Mouse (Mus musculus) neutrophil, adult 59 days (primary cell): ENCODE measurements around the gene Tex16. TPM values are rescaled to one million over a fixed set of nuclear protein-coding genes. Genes with fewer than 3 reads are reported as not detected.

Experiments used
- total RNA-seq, 2 experiments: library from RNA; stranded (reverse); gene quantifications; 1 replicate in 1 of 2; 2 replicates in 1 of 2; pipeline ENCODE4 v1.2.4; 2023

Tex16 gene
- total RNA-seq: not detected

DNA sequence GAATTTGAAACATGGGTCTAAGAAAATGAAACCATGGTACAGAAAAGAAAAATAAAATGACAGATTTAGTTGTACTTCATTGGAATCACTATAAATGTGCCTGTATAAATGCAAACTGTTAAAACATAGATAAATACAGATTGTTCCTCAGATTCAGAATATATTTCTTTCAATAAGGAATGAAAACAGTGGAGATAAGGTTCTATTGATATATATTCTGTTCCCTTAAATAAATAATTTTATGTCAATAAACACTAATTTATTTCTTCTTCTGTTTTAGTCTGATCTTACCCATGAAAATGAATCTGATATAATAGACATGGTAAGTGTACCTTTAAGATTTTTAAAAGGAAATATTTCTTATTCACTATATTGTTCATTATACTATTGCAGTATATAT is at the start of gene Tex16:
Tex16 (plus strand) TSS at position 301 of the 400 bp plus-strand sequence.

Other genes starting within 250 kb of the Tex16 start
- not detected for gene Gm45194, start 119.6 kb upstream of the Tex16 start, total RNA-seq
- not detected for gene 4933403O08Rik, start 228.0 kb downstream of the Tex16 start, total RNA-seq